Mouse (Mus musculus) kidney, adult 2 months (tissue): ENCODE results near the gene Cetn3.

ENCODE experiments used
- CTCF ChIP-seq: fragments of 200-500 bp; conservative IDR thresholded peaks from 2 replicates; pipeline ENCODE4 v1.5.1; 2011; ENCODE audit warnings: low read depth, mild to moderate bottlenecking, control low read depth, low read length, moderate library complexity, mixed read lengths; ENCODE audit not compliant: insufficient read depth, insufficient read length
- POLR2A ChIP-seq: fragments of 200-500 bp; IDR thresholded peaks from one replicate; pipeline ENCODE4 v1.6.1; 2011; ENCODE audit warnings: low read depth, low read length, control low read depth

DNA sequence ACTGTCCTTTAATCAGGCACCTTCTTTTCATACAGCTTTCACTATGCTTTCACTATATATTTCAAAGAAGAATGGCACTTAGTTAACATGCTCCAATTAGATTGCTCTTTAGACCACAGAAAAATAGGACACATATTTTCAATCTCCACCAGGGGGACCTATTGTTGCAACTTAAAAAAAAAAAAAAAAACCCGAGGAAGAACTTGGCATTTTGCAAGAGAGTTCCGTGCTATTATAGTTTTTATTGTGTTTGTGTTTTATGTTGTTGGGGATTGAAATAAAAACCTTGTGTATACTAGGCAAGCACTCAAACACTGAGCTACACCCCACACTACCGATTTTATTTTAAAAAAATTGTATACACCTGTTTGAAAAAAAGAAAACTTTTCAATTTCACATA, 18.2 kb downstream of the Cetn3 start:
- no peak for TF ChIP-seq CTCF
- no peak for TF ChIP-seq POLR2A
